Mouse (Mus musculus) forebrain, embryonic 16.5 days (tissue): ENCODE results near the gene Aplnr. TPM values are rescaled to one million over a fixed set of nuclear protein-coding genes. Genes with fewer than 3 reads are reported as not detected.

Experiments used
- ATAC-seq: fragments of 200-750 bp; cut with Nextera tagmentation; 2 replicates; pipeline ENCODE4 v1.8.0; 2017; ENCODE audit warnings: mild to moderate bottlenecking, moderate library complexity
- H3K27ac ChIP-seq: fragments of 300-500 bp; sonication (generic); 2 replicates; pipeline ENCODE4 v1.5.1; 2014; ENCODE audit warnings: low read length, control low read depth
- H3K27me3 ChIP-seq: fragments of 300-500 bp; sonication (generic); replicated peaks from 2 replicates; pipeline ENCODE4 v1.6.1; 2014; ENCODE audit warnings: low read length; ENCODE audit not compliant: control insufficient read depth, insufficient read depth
- H3K36me3 ChIP-seq: fragments of 300-500 bp; sonication (generic); 2 replicates; pipeline ENCODE4 v1.6.1; 2014; ENCODE audit not compliant: control insufficient read depth, insufficient read depth
- H3K4me1 ChIP-seq: fragments of 300-500 bp; sonication (generic); replicated peaks from 2 replicates; pipeline ENCODE4 v1.6.1; 2014; ENCODE audit warnings: low read length; ENCODE audit not compliant: control insufficient read depth, insufficient read depth
- H3K4me2 ChIP-seq: fragments of 300-500 bp; sonication (generic); 2 replicates; pipeline ENCODE4 v1.6.1; 2014; ENCODE audit warnings: mild to moderate bottlenecking, low read length, control low read depth
- H3K4me3 ChIP-seq: fragments of 300-500 bp; sonication (generic); replicated peaks from 2 replicates; pipeline ENCODE4 v1.5.1; 2014; ENCODE audit warnings: mild to moderate bottlenecking, low read length, control low read depth
- H3K9ac ChIP-seq: fragments of 300-500 bp; sonication (generic); replicated peaks from 2 replicates; pipeline ENCODE4 v1.6.1; 2014; ENCODE audit warnings: low read depth, low read length, control low read depth
- H3K9me3 ChIP-seq: fragments of 300-500 bp; sonication (generic); 2 replicates; pipeline ENCODE4 v1.6.1; 2016; ENCODE audit warnings: low read length; ENCODE audit not compliant: control insufficient read depth
- WGBS: fragments of 180-500 bp; shearing (Covaris S2); extraction: QIAGEN DNeasy Blood & Tissue Kit; methylation state at CpG from one replicate; pipeline ENCODE4 v1.1.7; 2014; 5-methylcytosine and 5-hydroxymethylcytosine counted together
- polyA plus RNA-seq: library from polyadenylated mRNA; unstranded; fragments of >200 nt; fragmentation: Nextera tagmentation; extraction: Ambion mirVana; gene quantifications from 2 replicates; pipeline ENCODE4 v1.2.1, GENCODE M21; 2015

Gene Aplnr
- polyA plus RNA-seq, 1 experiment from 2014 or later: 20.7 TPM

GRCm38 (mm10) chr2:85168327-85168726, 32.3 kb downstream of the Aplnr start:
- Histone ChIP-seq H3K4me1 (no peaks in the 10 kb centered on the region), H3K9ac (no peak overlapping the region), H3K4me2 (no peak overlapping the region), H3K36me3 (no peaks in the 10 kb centered on the region), H3K4me3 (no peak overlapping the region), H3K27me3 (no peaks in the 10 kb centered on the region), H3K27ac (no peak overlapping the region), H3K9me3 (no peaks in the 10 kb centered on the region)
- ATAC-seq: no peak
- 100% methylated on average over 1 of the region's 1 CpGs for whole genome bisulfite sequencing

- Histone ChIP-seq H3K27ac (no peak overlapping the region), H3K9ac (no peak overlapping the region), H3K36me3 (no peaks in the 10 kb centered on the region), H3K4me3 (no peak overlapping the region), H3K4me2 (no peak overlapping the region), H3K4me1 (no peaks in the 10 kb centered on the region), H3K9me3 (no peaks in the 10 kb centered on the region), H3K27me3 (no peaks in the 10 kb centered on the region)
- WGBS: 69% methylated on average over 3 of the region's 3 CpGs
- ATAC-seq: no peak
Measured at GRCm38 (mm10) chr2:85172071-85172762, 36.2 kb downstream of the Aplnr start.

- 79% methylated on average over 2 of the region's 2 CpGs for WGBS
- Histone ChIP-seq H3K9me3 (no peaks in the 10 kb centered on the region), H3K27ac (no peak overlapping the region), H3K36me3 (no peaks in the 10 kb centered on the region), H3K9ac (no peak overlapping the region), H3K4me2 (no peak overlapping the region), H3K4me3 (no peak overlapping the region), H3K27me3 (no peaks in the 10 kb centered on the region), H3K4me1 (no peaks in the 10 kb centered on the region)
- ATAC-seq: no peak
Measured at GRCm38 (mm10) chr2:85172763-85173103, 36.7 kb downstream of the Aplnr start.

GRCm38 (mm10) chr2:85173545-85173944, 37.5 kb downstream of the Aplnr start:
- no peaks in the 10 kb centered on the region for H3K27me3 ChIP-seq
- ATAC-seq: no peak
- 90% methylated on average over 6 of the region's 6 CpGs for WGBS

GRCm38 (mm10) chr2:85178139-85178800, 42.2 kb downstream of the Aplnr start:
- Histone ChIP-seq H3K4me2 (no peak overlapping the region), H3K27me3 (no peaks in the 10 kb centered on the region), H3K27ac (no peak overlapping the region), H3K4me3 (no peak overlapping the region), H3K9me3 (no peaks in the 10 kb centered on the region), H3K4me1 (no peaks in the 10 kb centered on the region), H3K36me3 (no peaks in the 10 kb centered on the region), H3K9ac (no peak overlapping the region)
- 78% methylated on average over 4 of the region's 4 CpGs for WGBS
- ATAC-seq: no peak

More at GRCm38 (mm10) chr2:85173545-85173944, 37.5 kb downstream of the Aplnr start:
- H3K4me3 ChIP-seq: no peak overlapping the region
- no peak overlapping the region for H3K9ac ChIP-seq
- H3K4me1 ChIP-seq: no peaks in the 10 kb centered on the region
- H3K36me3 ChIP-seq: no peaks in the 10 kb centered on the region
- H3K27ac ChIP-seq: no peak overlapping the region
- no peak overlapping the region for H3K4me2 ChIP-seq
- no peaks in the 10 kb centered on the region for H3K9me3 ChIP-seq

- ATAC-seq: peak; percentile 75
Measured at GRCm38 (mm10) chr2:85187582-85188151, 51.6 kb downstream of the Aplnr start.

More at GRCm38 (mm10) chr2:85187582-85188151, 51.6 kb downstream of the Aplnr start:
- Histone ChIP-seq H3K4me3 (no peak overlapping the region), H3K9ac (no peak overlapping the region), H3K4me1 (no peaks in the 10 kb centered on the region), H3K27ac (no peak overlapping the region), H3K9me3 (no peaks in the 10 kb centered on the region), H3K27me3 (no peaks in the 10 kb centered on the region), H3K36me3 (peaks cover 5% of the 10 kb centered on the region), H3K4me2 (no peak overlapping the region)
- WGBS: 59% methylated on average over 6 of the region's 6 CpGs

Other genes starting within 250 kb of the Aplnr start
- gene Rtn4rl2, start 249.5 kb upstream of the Aplnr start, polyA plus RNA-seq: 9.8 and 11.4 TPM in 2 replicates
- 6.6 and 7.2 TPM in 2 replicates for gene Slc43a3, start 199.6 kb upstream of the Aplnr start, polyA plus RNA-seq
- gene Prg2, start 155.8 kb upstream of the Aplnr start, polyA plus RNA-seq: not detected in 2 replicates
- gene Prg3, start 148.0 kb upstream of the Aplnr start, polyA plus RNA-seq: not detected in 2 replicates
- gene Ssrp1, start 99.0 kb upstream of the Aplnr start, polyA plus RNA-seq: 228 and 250 TPM in 2 replicates
- gene P2rx3, start 98.8 kb upstream of the Aplnr start, polyA plus RNA-seq: 0.66 and 1.1 TPM in 2 replicates
- gene Tnks1bp1, start 88.2 kb upstream of the Aplnr start, polyA plus RNA-seq: 24.0 and 26.2 TPM in 2 replicates
- gene Lrrc55, start 61.0 kb downstream of the Aplnr start, polyA plus RNA-seq: 12.3 and 14.9 TPM in 2 replicates
- gene Olfr987, start 203.1 kb downstream of the Aplnr start, polyA plus RNA-seq: not detected in 2 replicates
- gene Olfr988, start 227.0 kb downstream of the Aplnr start, polyA plus RNA-seq: not detected in 2 replicates